In genomic region chr7:125554456-125555114, GRCm38 (mm10) we compare ENCODE assay signal across 11 mouse cellular contexts. TPM values are rescaled to one million over a fixed set of nuclear protein-coding genes. Genes with fewer than 3 reads are reported as not detected.
DNase-seq lines count a peak whose midpoint lies in the region; ATAC-seq and TF ChIP-seq lines count a peak whose summit lies in the region.
"Had no signal": no experiment of that assay in that cellular context is flagged by ENCODE, and none has a peak within 500 bp of the region (broad histone marks: within the 10 kb centered on the region; RNA-seq: fewer than 3 reads in every experiment).

No protein-coding gene starts in this region.

- WGBS in lung, embryonic 15.5 days: 86% methylated on average over 9 of the region's 9 CpGs
- 56% methylated on average over 9 of the region's 9 CpGs for WGBS in intestine, postnatal 0 days
- WGBS in stomach, postnatal 0 days: 77% methylated on average over 9 of the region's 9 CpGs
- WGBS in embryonic facial prominence, embryonic 10.5 days: 90% methylated on average over 9 of the region's 9 CpGs

- H3K27ac ChIP-seq in gastrocnemius, adult 2 months: peak overlapping the region; percentile 92
- H3K27ac ChIP-seq in lung, embryonic 15.5 days: no peak overlapping the region
- H3K27ac ChIP-seq in intestine, postnatal 0 days (ENCODE audit: low read depth, low read length): peak overlapping the region; percentile 72
- H3K27ac ChIP-seq in stomach, postnatal 0 days (replicated peaks): peak overlapping the region; percentile 53; the same call in 1 of the 2 replicates
- H3K27ac ChIP-seq in embryonic facial prominence, embryonic 10.5 days (replicated peaks): no peak overlapping the region

- peaks cover 64% of the 10 kb centered on the region for H3K4me1 ChIP-seq in lung, embryonic 15.5 days
- peaks cover 40% of the 10 kb centered on the region for H3K4me1 ChIP-seq in intestine, postnatal 0 days (replicated peaks; ENCODE audit: control insufficient read depth, insufficient read depth, low read length)
- peaks cover 23% of the 10 kb centered on the region for H3K4me1 ChIP-seq in stomach, postnatal 0 days (replicated peaks; ENCODE audit: control insufficient read depth, insufficient read depth)
- H3K4me1 ChIP-seq in embryonic facial prominence, embryonic 10.5 days: peaks cover 24% of the 10 kb centered on the region

- H3K4me3 ChIP-seq in gastrocnemius, adult 2 months: peak overlapping the region; percentile 83
- no peak overlapping the region for H3K4me3 ChIP-seq in lung, embryonic 15.5 days
- peak overlapping the region; percentile 79; the same call in 1 of the 2 replicates for H3K4me3 ChIP-seq in intestine, postnatal 0 days (ENCODE audit: low read depth, low read length)
- no peak overlapping the region for H3K4me3 ChIP-seq in stomach, postnatal 0 days (ENCODE audit: low read depth, low read length)
- no peak overlapping the region for H3K4me3 ChIP-seq in embryonic facial prominence, embryonic 10.5 days

- no peaks in the 10 kb centered on the region for H3K27me3 ChIP-seq in lung, embryonic 15.5 days
- no peaks in the 10 kb centered on the region for H3K27me3 ChIP-seq in intestine, postnatal 0 days (replicated peaks; ENCODE audit: control insufficient read depth, insufficient read depth, low read length)
- no peaks in the 10 kb centered on the region for H3K27me3 ChIP-seq in stomach, postnatal 0 days (ENCODE audit: control insufficient read depth, insufficient read depth, low read length)
- H3K27me3 ChIP-seq in embryonic facial prominence, embryonic 10.5 days (replicated peaks; ENCODE audit: low read depth, poor library complexity, severe bottlenecking): peaks cover 53% of the 10 kb centered on the region

- intact Hi-C loops in gastrocnemius, adult 2 months (cut with DNase I): loop anchor here (5.0 kb wide), 1 partner anchor 62 kb away; the partner anchor contains the start of gene Nsmce1

- no peak for TF ChIP-seq CTCF in gastrocnemius, adult 2 months (IDR thresholded peaks at IDR 0.05)
- no peak for TF ChIP-seq CTCF in intestine, postnatal 0 days (IDR thresholded peaks at IDR 0.05; ENCODE audit: low read depth)
- TF ChIP-seq CTCF in stomach, postnatal 0 days (IDR thresholded peaks at IDR 0.05; ENCODE audit: low read depth): no peak

- H3K9me3 ChIP-seq in lung, embryonic 15.5 days: no peaks in the 10 kb centered on the region
- H3K9me3 ChIP-seq in intestine, postnatal 0 days (ENCODE audit: control insufficient read depth): no peaks in the 10 kb centered on the region
- no peaks in the 10 kb centered on the region for H3K9me3 ChIP-seq in stomach, postnatal 0 days (ENCODE audit: control insufficient read depth, low read length)
- no peaks in the 10 kb centered on the region for H3K9me3 ChIP-seq in embryonic facial prominence, embryonic 10.5 days

- H3K9ac ChIP-seq in lung, embryonic 15.5 days: no peak overlapping the region
- H3K9ac ChIP-seq in intestine, postnatal 0 days (ENCODE audit: low read depth, low read length): 0 out of 2 replicates have a peak overlapping the region, but pooled peaks have one; percentile 90
- H3K9ac ChIP-seq in stomach, postnatal 0 days (ENCODE audit: low read length): no peak overlapping the region

- no peak for TF ChIP-seq EP300 in stomach, postnatal 0 days (optimal IDR thresholded peaks at IDR 0.05)

- H3K4me2 ChIP-seq in lung, embryonic 15.5 days: peak overlapping the region; percentile 89; the same call in 1 of the 2 replicates
- H3K4me2 ChIP-seq in intestine, postnatal 0 days (replicated peaks; ENCODE audit: low read depth): peak overlapping the region; percentile 84
- peak overlapping the region; percentile 77; the same call in 1 of the 2 replicates for H3K4me2 ChIP-seq in stomach, postnatal 0 days (replicated peaks; ENCODE audit: low read depth)
- H3K4me2 ChIP-seq: midbrain, embryonic 11.5 days had no signal

- DNase-seq in gastrocnemius, adult 2 months: peak; percentile 49
- DNase-seq in gastrocnemius, postnatal 25 days: no peak
- no peak for DNase-seq in lung, adult 18-20 months
- DNase-seq in stomach, postnatal 0 days (ENCODE audit: low spot score): peak; percentile 23
- DNase-seq in left cerebral cortex, adult 11 months (ENCODE audit: low spot score): no peak
- DNase-seq in embryonic facial prominence, embryonic 10.5 days (ENCODE audit: low spot score): no peak
- DNase-seq: kidney, postnatal 14 days; spleen, adult 18-20 months had no signal

- ATAC-seq in lung, embryonic 15.5 days (ENCODE audit: borderline replicate concordance, extremely low read depth, low FRiP score, low TSS enrichment): no peak
- ATAC-seq in intestine, postnatal 0 days: peak; percentile 29
- ATAC-seq in stomach, postnatal 0 days (ENCODE audit: low FRiP score, low TSS enrichment): no peak

- no peaks in the 10 kb centered on the region for H3K36me3 ChIP-seq in lung, embryonic 15.5 days
- H3K36me3 ChIP-seq in intestine, postnatal 0 days (ENCODE audit: control insufficient read depth, insufficient read depth): peaks cover 3% of the 10 kb centered on the region; the same call in 1 of the 2 replicates
- H3K36me3 ChIP-seq in stomach, postnatal 0 days (ENCODE audit: control insufficient read depth, insufficient read depth, low read length): no peaks in the 10 kb centered on the region
- H3K36me3 ChIP-seq in embryonic facial prominence, embryonic 10.5 days (replicated peaks): no peaks in the 10 kb centered on the region

RNA-seq across cellular contexts. Expression of gene Il4ra, which starts 2.7 kb away (rescaled TPM):
- total RNA-seq in gastrocnemius, adult 2 months (2021): 1 to 10 TPM; 5.1 to 6.5 TPM
- total RNA-seq in gastrocnemius, postnatal 25 days (2021): 1 to 10 TPM; 4.3 to 4.7 TPM
- 15.3 and 16.5 TPM in 2 replicates for polyA plus RNA-seq in lung, embryonic 15.5 days (2015; fragmentation: Nextera tagmentation; extraction: Ambion mirVana)
- polyA plus RNA-seq in intestine, postnatal 0 days (2015; fragmentation: Nextera tagmentation; extraction: Ambion mirVana): 32.3 and 35.0 TPM in 2 replicates
- 13.4 and 13.9 TPM in 2 replicates for polyA plus RNA-seq in stomach, postnatal 0 days (2015; fragmentation: Nextera tagmentation; extraction: Ambion mirVana)
- polyA plus RNA-seq in embryonic facial prominence, embryonic 10.5 days (2016; fragmentation: Nextera tagmentation; extraction: Ambion mirVana): 3.7 and 4.9 TPM in 2 replicates

RNA-seq across cellular contexts. Expression of gene Il21r, which starts 48.6 kb away (rescaled TPM):
- not detected for total RNA-seq in gastrocnemius, adult 2 months (2021)
- under 1 TPM; 0.15 to 0.27 TPM for total RNA-seq in gastrocnemius, postnatal 25 days (2021)
- 0.30 and 0.74 TPM in 2 replicates for polyA plus RNA-seq in lung, embryonic 15.5 days (2015; fragmentation: Nextera tagmentation; extraction: Ambion mirVana)
- polyA plus RNA-seq in intestine, postnatal 0 days (2015; fragmentation: Nextera tagmentation; extraction: Ambion mirVana): 0.08 and 0.09 TPM in 2 replicates
- polyA plus RNA-seq in stomach, postnatal 0 days (2015; fragmentation: Nextera tagmentation; extraction: Ambion mirVana): 0.29 and 0.45 TPM in 2 replicates
- polyA plus RNA-seq in embryonic facial prominence, embryonic 10.5 days (2016; fragmentation: Nextera tagmentation; extraction: Ambion mirVana): 0.35 and 0.38 TPM in 2 replicates

Comparison
In these comparisons a context has a peak if more than half of its experiments do, and no peak if none do; other contexts are left out.
1. DNase-seq: peak in gastrocnemius, adult 2 months (single experiment) and stomach, postnatal 0 days (single experiment); none in gastrocnemius, postnatal 25 days (single experiment), lung, adult 18-20 months (0 of 2), left cerebral cortex, adult 11 months (single experiment) and embryonic facial prominence, embryonic 10.5 days (single experiment).
2. H3K27ac ChIP-seq: peak in gastrocnemius, adult 2 months (single experiment), intestine, postnatal 0 days (single experiment) and stomach, postnatal 0 days (single experiment); none in lung, embryonic 15.5 days (single experiment) and embryonic facial prominence, embryonic 10.5 days (single experiment).
3. H3K4me3 ChIP-seq: peak in gastrocnemius, adult 2 months (single experiment) and intestine, postnatal 0 days (single experiment); none in lung, embryonic 15.5 days (single experiment), stomach, postnatal 0 days (single experiment) and embryonic facial prominence, embryonic 10.5 days (single experiment).
4. Peak in every context shown above with its lines, with median percentiles within 50 percentile points of each other: H3K4me2 ChIP-seq.